In the genomic region with DNA sequence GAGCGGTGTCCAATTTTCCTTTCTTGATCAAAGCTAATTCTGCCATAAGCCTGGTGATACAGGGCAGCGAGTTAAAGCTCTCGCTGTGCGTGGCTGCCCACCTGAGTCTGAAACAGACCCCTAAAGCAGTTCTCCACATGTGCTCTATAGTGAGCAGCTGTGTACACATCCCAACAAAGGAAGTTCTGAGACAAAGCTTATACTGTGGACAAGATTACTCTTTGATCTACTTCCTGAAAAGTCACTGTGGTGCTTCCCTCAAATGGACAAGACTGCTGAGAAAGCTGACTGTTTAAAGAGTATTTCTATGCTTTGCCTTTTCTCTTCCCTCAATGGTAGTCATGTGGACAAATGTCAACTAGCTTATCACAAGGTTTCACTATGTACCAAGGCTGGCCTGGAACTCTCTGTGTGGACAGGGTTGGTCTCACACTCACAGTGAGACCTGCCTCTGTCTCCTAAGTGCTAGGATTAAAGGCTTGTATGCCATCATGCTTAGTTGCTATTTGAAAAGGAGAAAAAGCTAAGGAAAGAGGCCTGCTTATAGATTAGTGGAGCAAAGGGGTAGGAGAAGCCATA, we compare ENCODE assay signal across 23 mouse cellular contexts.
DNase-seq lines count a peak whose midpoint lies in the region; ATAC-seq and TF ChIP-seq lines count a peak whose summit lies in the region.
"Had no signal": no experiment of that assay in that cellular context is flagged by ENCODE, and none has a peak within 500 bp of the region (broad histone marks: within the 10 kb centered on the region; RNA-seq: fewer than 3 reads in every experiment).

No protein-coding gene starts in this region.

- H3K4me1 ChIP-seq in liver, embryonic 13.5 days (replicated peaks), result peaks cover 14% of the 10 kb centered on the region
- peaks cover 3% of the 10 kb centered on the region; the same call in 1 of the 2 replicates for H3K4me1 ChIP-seq in liver, embryonic 11.5 days (replicated peaks; ENCODE audit: control insufficient read depth, insufficient read depth, low read length)
- peaks cover 39% of the 10 kb centered on the region for H3K4me1 ChIP-seq in megakaryocyte, embryonic 14.5 days
- H3K4me1 ChIP-seq in forebrain, postnatal 0 days (ENCODE audit: insufficient read depth), result no peaks in the 10 kb centered on the region
- H3K4me1 ChIP-seq: embryonic facial prominence, embryonic 12.5 days; forebrain, embryonic 13.5 days; heart, embryonic 15.5 days; hindbrain, embryonic 13.5 days; midbrain, embryonic 12.5 days had no signal

- no peak overlapping the region for H3K27ac ChIP-seq in liver, embryonic 13.5 days
- H3K27ac ChIP-seq in liver, embryonic 11.5 days (ENCODE audit: low read depth, low read length), result no peak overlapping the region
- no peak overlapping the region for H3K27ac ChIP-seq in forebrain, postnatal 0 days (ENCODE audit: low read depth, low read length)
- H3K27ac ChIP-seq: embryonic facial prominence, embryonic 12.5 days; forebrain, embryonic 13.5 days; heart, embryonic 15.5 days; hindbrain, embryonic 13.5 days; midbrain, embryonic 12.5 days; neural tube, embryonic 13.5 days had no signal

- intact Hi-C loops in heart, postnatal 36 days (cut with DNase I), result no loop called here

- no peak overlapping the region for H3K4me2 ChIP-seq in liver, embryonic 13.5 days
- no peak overlapping the region for H3K4me2 ChIP-seq in liver, embryonic 11.5 days
- H3K4me2 ChIP-seq in forebrain, postnatal 0 days (ENCODE audit: low read depth), result no peak overlapping the region
- H3K4me2 ChIP-seq: embryonic facial prominence, embryonic 12.5 days; forebrain, embryonic 13.5 days; heart, embryonic 15.5 days; hindbrain, embryonic 13.5 days; midbrain, embryonic 12.5 days; neural tube, embryonic 13.5 days had no signal

- 0 out of 2 replicates have a peak, but pooled peaks have one; percentile 23 for ATAC-seq in liver, embryonic 13.5 days (ENCODE audit: low read depth)
- no peak for ATAC-seq in liver, embryonic 11.5 days (replicated peaks; ENCODE audit: low FRiP score)
- peak; percentile 25 to 37 for ATAC-seq in hematopoietic stem cell, adult 5-6 weeks (replicated peaks in 1 of 2; ENCODE audit: insufficient read depth in 1 of 2, low FRiP score in 2 of 2, low TSS enrichment in 1 of 2, low read depth in 1 of 2, poor library complexity in 2 of 2, severe bottlenecking in 2 of 2)
- ATAC-seq in forebrain, postnatal 0 days, result no peak
- ATAC-seq: forebrain, embryonic 13.5 days; inflammation-experienced regulatory T-cells, adult 6 months had no signal

- DNase-seq in liver, embryonic 13.5 days, result no peak
- DNase-seq in liver, embryonic 11.5 days (ENCODE audit: low spot score), result no peak
- no peak for DNase-seq in adrenal gland, postnatal 10 days
- DNase-seq in forebrain, postnatal 0 days, result no peak
- no peak for DNase-seq in heart, postnatal 36 days
- DNase-seq: cerebellum, adult 8-10 months; gastrocnemius, postnatal 25 days; kidney, postnatal 36 days; layer of hippocampus, adult 9-11 months; lung, adult 18-20 months; right cerebral cortex, postnatal 25 days; thymus, postnatal 25 days had no signal

- H3K9me3 ChIP-seq in liver, embryonic 13.5 days (replicated peaks), result no peaks in the 10 kb centered on the region
- H3K9me3 ChIP-seq in liver, embryonic 11.5 days (ENCODE audit: control insufficient read depth, low read length), result no peaks in the 10 kb centered on the region
- H3K9me3 ChIP-seq in megakaryocyte, embryonic 14.5 days, result no peaks in the 10 kb centered on the region
- no peaks in the 10 kb centered on the region for H3K9me3 ChIP-seq in forebrain, postnatal 0 days (ENCODE audit: low read length)
- H3K9me3 ChIP-seq: embryonic facial prominence, embryonic 12.5 days; forebrain, embryonic 13.5 days; heart, embryonic 15.5 days; hindbrain, embryonic 13.5 days; midbrain, embryonic 12.5 days; neural tube, embryonic 13.5 days had no signal

- TF ChIP-seq CTCF in forebrain, postnatal 0 days (IDR thresholded peaks at IDR 0.05; ENCODE audit: low read depth), result no peak

- no peak overlapping the region for H3K4me3 ChIP-seq in liver, embryonic 13.5 days (replicated peaks)
- no peak overlapping the region for H3K4me3 ChIP-seq in liver, embryonic 11.5 days (ENCODE audit: low read depth, low read length)
- H3K4me3 ChIP-seq in megakaryocyte, embryonic 14.5 days (replicated peaks), result peak overlapping the region; percentile 75
- H3K4me3 ChIP-seq in forebrain, postnatal 0 days (ENCODE audit: low read depth, low read length), result no peak overlapping the region
- H3K4me3 ChIP-seq: embryonic facial prominence, embryonic 12.5 days; erythroblast, embryonic 14.5 days; forebrain, embryonic 13.5 days; heart, embryonic 15.5 days; hindbrain, embryonic 13.5 days; midbrain, embryonic 12.5 days; neural tube, embryonic 13.5 days had no signal

- no peaks in the 10 kb centered on the region for H3K36me3 ChIP-seq in liver, embryonic 13.5 days
- H3K36me3 ChIP-seq in liver, embryonic 11.5 days (ENCODE audit: control insufficient read depth, insufficient read depth, low read length), result 0 out of 2 replicates have a peak, but pooled peaks cover 5% of the 10 kb centered on the region
- peaks cover 17% of the 10 kb centered on the region for H3K36me3 ChIP-seq in megakaryocyte, embryonic 14.5 days (replicated peaks; ENCODE audit: low read length)
- H3K36me3 ChIP-seq in forebrain, postnatal 0 days (ENCODE audit: insufficient read depth), result 0 out of 2 replicates have a peak, but pooled peaks cover 3% of the 10 kb centered on the region
- H3K36me3 ChIP-seq: midbrain, embryonic 12.5 days had no signal

- 65% methylated on average over 4 of the region's 4 CpGs for WGBS in liver, embryonic 13.5 days (ENCODE audit: insufficient replicate concordance)
- 85% methylated on average over 4 of the region's 4 CpGs for WGBS in liver, embryonic 11.5 days
- WGBS in forebrain, postnatal 0 days, result 77% methylated on average over 4 of the region's 4 CpGs

- H3K27me3 ChIP-seq in liver, embryonic 13.5 days, result no peaks in the 10 kb centered on the region
- H3K27me3 ChIP-seq in liver, embryonic 11.5 days (replicated peaks; ENCODE audit: control insufficient read depth, insufficient read depth, low read length), result no peaks in the 10 kb centered on the region
- H3K27me3 ChIP-seq in megakaryocyte, embryonic 14.5 days (replicated peaks), result no peaks in the 10 kb centered on the region
- H3K27me3 ChIP-seq in forebrain, postnatal 0 days (ENCODE audit: insufficient read depth, low read length), result no peaks in the 10 kb centered on the region
- H3K27me3 ChIP-seq: CH12.LX; embryonic facial prominence, embryonic 12.5 days; forebrain, embryonic 13.5 days; heart, embryonic 15.5 days; hindbrain, embryonic 13.5 days; midbrain, embryonic 12.5 days; neural tube, embryonic 13.5 days had no signal

- H3K9ac ChIP-seq in liver, embryonic 13.5 days, result no peak overlapping the region
- no peak overlapping the region for H3K9ac ChIP-seq in liver, embryonic 11.5 days (ENCODE audit: low read depth, low read length)
- H3K9ac ChIP-seq in forebrain, postnatal 0 days, result no peak overlapping the region
- H3K9ac ChIP-seq: embryonic facial prominence, embryonic 12.5 days; forebrain, embryonic 13.5 days; heart, embryonic 15.5 days; hindbrain, embryonic 13.5 days; midbrain, embryonic 12.5 days; neural tube, embryonic 13.5 days had no signal

Comparison
In these comparisons a context has a peak if more than half of its experiments do, and no peak if none do; other contexts are left out.
1. ATAC-seq: peak in liver, embryonic 13.5 days (single experiment) and hematopoietic stem cell, adult 5-6 weeks (2 of 2); none in liver, embryonic 11.5 days (single experiment) and forebrain, postnatal 0 days (single experiment).